Mouse (Mus musculus) spleen, postnatal 0 days (tissue): Measurements from ENCODE around the gene Scn9a. TPM values are rescaled to one million over a fixed set of nuclear protein-coding genes. Genes with fewer than 3 reads are reported as not detected.

Experiments used
- polyA plus RNA-seq: library from polyadenylated mRNA; unstranded; fragments of >200 nt; fragmentation: Nextera tagmentation; extraction: Ambion mirVana; gene quantifications from 2 replicates; pipeline ENCODE4 v1.2.1, GENCODE M21; 2015

The Scn9a gene
- polyA plus RNA-seq = not detected in 2 replicates

GRCm38 (mm10) chr2:66634580-66635359, at the start of gene Scn9a:
Scn9a (minus strand) TSS chr2:66634962.

GRCm38 (mm10) chr2:66440711-66441110, 194.1 kb downstream of the Scn9a start, which contains the start of gene Scn1a:
Scn1a (minus strand) TSS chr2:66440840.

Other genes with a start within 250 kb of the Scn9a start
- not detected in 2 replicates for gene Scn1a, start 194.1 kb downstream of the Scn9a start, polyA plus RNA-seq
- 0.34 and 0.65 TPM in 2 replicates for gene Scn7a, start 150.0 kb upstream of the Scn9a start, polyA plus RNA-seq